Mouse (Mus musculus) ES-E14 (cell line): Measurements from ENCODE around the gene Mindy2.

Experiments
- CHD2 ChIP-seq: IDR thresholded peaks from 2 replicates; pipeline ENCODE4 v1.6.1; 2014; ENCODE audit warnings: mild to moderate bottlenecking, low read depth, low read length, inconsistent platforms
- ZC3H11A ChIP-seq: IDR thresholded peaks from 2 replicates; pipeline ENCODE4 v1.6.1; 2012; ENCODE audit warnings: low read depth, mild to moderate bottlenecking, inconsistent platforms, low read length, borderline replicate concordance
- ZNF384 ChIP-seq: IDR thresholded peaks from 2 replicates; pipeline ENCODE4 v1.6.1; 2012; ENCODE audit warnings: low read depth, low read length, inconsistent platforms

GRCm38 (mm10) chr9:70551524-70551923, 105.5 kb downstream of the Mindy2 start:
- no peak for TF ChIP-seq ZNF384
- TF ChIP-seq ZC3H11A = no peak
- TF ChIP-seq CHD2 = no peak
